Mouse (Mus musculus) heart, postnatal 36 days (tissue): ENCODE measurements around the gene Rgp1. TPM values are rescaled to one million over a fixed set of nuclear protein-coding genes. Genes with fewer than 3 reads are reported as not detected.
A peak's percentile ranks its signal among the peaks of the same experiment; 100 is the strongest.
"Not testable (repeated sequence)": the region's sequence is repeated elsewhere in the genome, so short reads cannot be mapped to it uniquely, and the experiment has no call there.

Experiments
- DNase-seq, 2 experiments: peaks; one replicate each; pipeline ENCODE4 v3.0.0; 2021 to 2022
- intact Hi-C: fragments of 180-260 bp; cut with DNase I; formaldehyde crosslinking; loops from one replicate; pipeline ENCODE4 v1.15.1; 2025
- total RNA-seq, 2 experiments: library from RNA; stranded (reverse); gene quantifications; 2 replicates each; pipeline ENCODE4 v1.2.3; 2021

Rgp1 gene
- 10 to 100 TPM; 30.7 to 36.1 TPM for total RNA-seq

GRCm38 (mm10) chr4:43578376-43579204 is at the start of gene Rgp1, which contains the start of gene Gba2:
TSS of gene Rgp1 (plus strand) at chr4:43578715.
TSS of gene Gba2 (minus strand) at chr4:43578873.
- intact Hi-C loops, result loop anchor here (1.0 to 5.0 kb wide), 2 partner anchors 16 to 89 kb away; partner anchors contain the start of genes Creb3, Fam221b, Tln1 and Tmem8b
- peak; percentile 86 to 94 for DNase-seq

- DNase-seq, result no peak
- intact Hi-C loops, result loop anchor here (2.0 kb wide), 3 partner anchors 31 to 181 kb away; partner anchors contain the start of gene Olfr71
These were observed 48.4 kb upstream of the Rgp1 start for GRCm38 (mm10) chr4:43530081-43530501.

- intact Hi-C loops, result loop anchor here (2.0 kb wide), 3 partner anchors 30 to 180 kb away; partner anchors contain the start of gene Olfr71
- DNase-seq, result peak; percentile 75 to 80
These were observed 47.9 kb upstream of the Rgp1 start for GRCm38 (mm10) chr4:43530581-43530980.

GRCm38 (mm10) chr4:43533270-43533669 is 45.2 kb upstream of the Rgp1 start:
- DNase-seq, result no peak
- intact Hi-C loops, result no loop called here

GRCm38 (mm10) chr4:43535628-43536027 is 42.9 kb upstream of the Rgp1 start:
- intact Hi-C loops, result no loop called here
- no peak for DNase-seq

- DNase-seq, result no peak
- intact Hi-C loops, result no loop called here
These were observed 42.5 kb upstream of the Rgp1 start for GRCm38 (mm10) chr4:43536031-43536430.

GRCm38 (mm10) chr4:43542044-43542443 is 36.5 kb upstream of the Rgp1 start:
- no peak for DNase-seq
- intact Hi-C loops, result no loop called here

GRCm38 (mm10) chr4:43546375-43547047 is 32.0 kb upstream of the Rgp1 start:
- intact Hi-C loops, result no loop called here
- DNase-seq, result no peak

GRCm38 (mm10) chr4:43547160-43547559 is 31.4 kb upstream of the Rgp1 start:
- intact Hi-C loops, result no loop called here
- no peak for DNase-seq

GRCm38 (mm10) chr4:43549055-43549454 is 29.5 kb upstream of the Rgp1 start:
- intact Hi-C loops, result no loop called here

GRCm38 (mm10) chr4:43551854-43552253 is 26.7 kb upstream of the Rgp1 start:
- DNase-seq, intact Hi-C loops: not testable (repeated sequence)

More at GRCm38 (mm10) chr4:43549055-43549454, 29.5 kb upstream of the Rgp1 start:
- DNase-seq, result no peak

- intact Hi-C loops, result no loop called here
These were observed 26.1 kb upstream of the Rgp1 start for GRCm38 (mm10) chr4:43552437-43552836.

GRCm38 (mm10) chr4:43553891-43554290 is 24.6 kb upstream of the Rgp1 start:
- DNase-seq, result no peak
- intact Hi-C loops, result no loop called here

More at GRCm38 (mm10) chr4:43552437-43552836, 26.1 kb upstream of the Rgp1 start:
- no peak for DNase-seq

GRCm38 (mm10) chr4:43555926-43556325 is 22.6 kb upstream of the Rgp1 start:
- DNase-seq, result no peak
- intact Hi-C loops, result no loop called here

- no peak for DNase-seq
- intact Hi-C loops, result no loop called here
These were observed 20.4 kb upstream of the Rgp1 start for GRCm38 (mm10) chr4:43558028-43558630.

- intact Hi-C loops, result no loop called here
- peak; percentile 63 to 65 for DNase-seq
These were observed 19.7 kb upstream of the Rgp1 start for GRCm38 (mm10) chr4:43558631-43559356.

GRCm38 (mm10) chr4:43559519-43560242 is 18.8 kb upstream of the Rgp1 start:
- DNase-seq, result no peak

GRCm38 (mm10) chr4:43560243-43560611 is 18.3 kb upstream of the Rgp1 start:
- intact Hi-C loops, result loop anchor here (2.0 to 5.0 kb wide), 4 partner anchors 29 to 513 kb away; partner anchors contain the start of genes Ccdc107, Fam214b and Tesk1
- peak; percentile 44 to 66 for DNase-seq

More at GRCm38 (mm10) chr4:43559519-43560242, 18.8 kb upstream of the Rgp1 start:
- intact Hi-C loops, result loop anchor here (2.0 to 5.0 kb wide), 4 partner anchors 29 to 513 kb away; partner anchors contain the start of genes Ccdc107, Fam214b and Tesk1

GRCm38 (mm10) chr4:43560976-43561375 is 17.5 kb upstream of the Rgp1 start:
- intact Hi-C loops, result loop anchor here (2.0 to 5.0 kb wide), 4 partner anchors 30 to 514 kb away; partner anchors contain the start of genes Ccdc107, Fam214b and Tesk1
- no peak for DNase-seq
